Mouse (Mus musculus) cerebellum, postnatal 25 days (tissue): ENCODE data around the gene Terf2ip.

ENCODE experiments used
- DNase-seq, 2 experiments: peaks; one replicate each; pipeline ENCODE4 v3.0.0; 2021; ENCODE audit warnings: mixed read lengths in 2 of 2

Terf2ip gene

GRCm38 (mm10) chr8:112011816-112012242 is 631 bp downstream of the Terf2ip start:
- peak in 1 of 2 experiments; percentile 64 for DNase-seq

DNA sequence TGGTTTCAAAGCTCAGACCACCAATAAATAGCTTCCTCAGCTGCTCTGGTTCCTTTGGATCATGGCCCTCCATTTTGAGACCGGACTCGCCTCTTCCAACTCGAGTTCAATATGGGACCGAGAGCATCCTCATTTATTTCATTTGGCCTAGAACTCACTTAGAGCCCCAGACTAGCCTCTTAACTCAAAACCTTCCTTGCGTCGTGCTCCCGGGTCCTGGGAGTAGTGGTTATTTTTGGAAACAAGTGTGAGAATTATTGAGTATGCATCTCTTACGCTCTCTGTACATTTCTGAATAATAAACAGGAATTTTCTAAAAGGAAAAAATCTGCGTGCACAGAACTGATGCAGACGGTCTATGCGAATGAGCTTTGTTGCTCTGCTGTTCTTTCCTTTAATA is 3.7 kb downstream of the Terf2ip start, which contains the start of gene Gm6793:
Gene Gm6793 (minus strand): TSS at position 101 of the 400 bp plus-strand sequence.
- DNase-seq, result no peak

- no peak for DNase-seq
Observed at GRCm38 (mm10) chr8:112029455-112029854, 18.3 kb downstream of the Terf2ip start.

GRCm38 (mm10) chr8:112030663-112031062 is 19.5 kb downstream of the Terf2ip start:
- DNase-seq, result no peak

GRCm38 (mm10) chr8:112033071-112033470 is 21.9 kb downstream of the Terf2ip start:
- no peak for DNase-seq

- DNase-seq, result peak; percentile 23 to 41
Observed at GRCm38 (mm10) chr8:112034603-112035002, 23.4 kb downstream of the Terf2ip start.

DNA sequence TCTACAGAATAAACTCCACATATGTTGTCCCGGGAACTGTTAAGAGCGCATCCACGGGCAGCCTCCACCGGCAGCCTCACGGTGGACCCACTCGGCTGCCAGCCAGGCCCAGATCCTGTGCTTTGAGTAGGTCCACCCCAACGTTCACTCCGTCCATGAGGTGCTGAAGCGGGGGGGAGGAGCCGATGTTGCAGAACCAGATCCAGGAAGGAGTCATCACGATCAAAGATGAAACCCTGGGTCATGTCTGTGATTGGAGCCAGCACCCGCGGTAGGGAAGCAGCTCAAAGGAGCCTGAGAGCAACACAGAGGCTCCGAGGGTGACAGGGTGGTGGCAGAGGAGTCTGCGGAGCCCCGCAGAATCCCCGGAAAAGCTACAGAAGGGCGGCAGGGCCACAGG is 26.3 kb downstream of the Terf2ip start:
- DNase-seq, result no peak

DNA sequence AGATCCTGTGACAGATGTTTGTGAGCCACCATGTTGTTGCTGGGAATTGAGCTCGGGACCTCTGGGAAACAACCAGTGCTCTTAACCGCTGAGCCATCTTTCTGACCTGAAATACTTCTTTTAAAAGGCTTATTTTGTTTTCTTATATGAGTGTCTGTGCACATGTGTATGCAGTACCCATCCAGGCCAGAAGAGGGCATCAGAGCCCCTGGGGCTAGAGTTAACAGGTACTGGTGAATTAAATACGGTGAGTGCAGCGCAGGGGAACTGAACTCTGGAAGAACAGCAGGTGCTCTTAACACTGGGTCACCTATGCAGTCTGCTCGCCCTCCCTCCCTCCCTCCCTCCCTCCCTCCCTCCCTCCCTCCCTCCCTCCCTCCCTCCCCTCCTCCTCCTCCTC is 34.0 kb downstream of the Terf2ip start:
- DNase-seq, result peak in 1 of 2 experiments; percentile 12

DNA sequence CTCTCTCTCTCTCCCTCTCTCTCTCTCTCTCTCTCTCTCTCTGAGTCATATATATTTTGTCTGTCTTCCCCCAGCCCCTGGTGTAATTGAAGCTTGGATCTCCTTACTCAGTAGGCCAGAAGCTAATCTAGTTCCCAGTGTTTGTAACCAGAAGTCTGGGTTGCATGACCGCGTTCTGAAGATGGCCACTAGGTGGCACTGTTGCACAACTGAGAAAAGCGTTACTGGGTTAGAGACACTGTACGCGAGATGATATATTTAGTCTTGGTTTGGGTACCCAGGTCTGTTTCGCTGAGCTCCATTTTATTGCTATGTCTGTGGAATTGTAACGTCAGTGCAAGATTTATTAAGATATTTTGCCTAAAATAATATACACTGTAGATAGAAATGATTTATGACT is 34.7 kb downstream of the Terf2ip start:
- DNase-seq, result peak; percentile 88 to 92

DNA sequence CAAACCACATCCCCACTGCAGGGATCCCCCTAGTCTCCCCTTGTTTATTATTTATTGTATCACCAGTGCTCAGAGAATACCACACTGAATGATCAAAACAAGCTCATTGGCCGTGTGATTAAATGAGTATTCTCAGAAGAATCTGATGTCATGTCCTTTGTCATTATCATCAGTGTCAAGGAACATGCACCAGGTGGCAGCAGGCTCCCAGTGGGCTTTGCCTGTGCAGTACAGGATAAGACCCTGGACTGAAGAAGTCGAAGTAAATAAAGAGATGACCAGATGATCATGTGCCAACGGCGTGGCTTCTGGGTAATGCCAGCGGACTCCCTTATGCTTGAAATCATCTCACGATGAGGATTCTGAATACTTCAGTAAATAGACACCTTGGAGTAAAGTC is 37.1 kb downstream of the Terf2ip start:
- DNase-seq, result no peak

GRCm38 (mm10) chr8:112049984-112050383 is 38.8 kb downstream of the Terf2ip start:
- DNase-seq, result no peak

- DNase-seq, result no peak
Observed at GRCm38 (mm10) chr8:112051537-112051936, 40.3 kb downstream of the Terf2ip start.

- no peak for DNase-seq
Observed at GRCm38 (mm10) chr8:112054456-112054855, 43.3 kb downstream of the Terf2ip start.

GRCm38 (mm10) chr8:112061372-112061771 is 50.2 kb downstream of the Terf2ip start:
- peak; percentile 14 to 48 for DNase-seq
